Mouse (Mus musculus): ENCODE measurements at regions not wholly inside any gene's neighbourhood (a gene's known extent, or its start where the extent isn't known, plus 50 kb on each side); places are given as distances from the start of the nearest gene placed in this dataset.
"Not testable (repeated sequence)": the region's sequence is repeated elsewhere in the genome, so short reads cannot be mapped to it uniquely, and the experiment has no call there.

DNA sequence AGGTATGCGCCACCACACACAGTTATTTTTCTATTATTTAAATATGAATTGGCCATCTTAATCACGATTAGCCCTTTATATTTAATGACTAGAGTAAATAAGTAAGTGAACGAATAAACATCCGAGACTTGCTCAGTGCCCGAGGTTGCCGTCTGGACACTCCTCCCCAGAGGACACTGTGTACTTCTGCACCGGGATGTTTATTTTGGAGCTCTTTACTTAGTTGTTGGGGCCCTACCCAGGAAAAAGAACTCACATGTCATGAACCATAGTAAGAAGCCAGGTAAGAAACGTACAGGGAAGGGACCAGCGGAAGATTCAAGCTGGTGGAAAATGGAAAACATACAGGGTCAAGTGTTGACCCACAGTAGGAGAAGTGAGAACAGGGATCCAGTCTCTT lies 89.0 kb downstream of the Akr1d1 start:
- DNase-seq (ENCODE audit: low read depth, low spot score) = no peak

DNA sequence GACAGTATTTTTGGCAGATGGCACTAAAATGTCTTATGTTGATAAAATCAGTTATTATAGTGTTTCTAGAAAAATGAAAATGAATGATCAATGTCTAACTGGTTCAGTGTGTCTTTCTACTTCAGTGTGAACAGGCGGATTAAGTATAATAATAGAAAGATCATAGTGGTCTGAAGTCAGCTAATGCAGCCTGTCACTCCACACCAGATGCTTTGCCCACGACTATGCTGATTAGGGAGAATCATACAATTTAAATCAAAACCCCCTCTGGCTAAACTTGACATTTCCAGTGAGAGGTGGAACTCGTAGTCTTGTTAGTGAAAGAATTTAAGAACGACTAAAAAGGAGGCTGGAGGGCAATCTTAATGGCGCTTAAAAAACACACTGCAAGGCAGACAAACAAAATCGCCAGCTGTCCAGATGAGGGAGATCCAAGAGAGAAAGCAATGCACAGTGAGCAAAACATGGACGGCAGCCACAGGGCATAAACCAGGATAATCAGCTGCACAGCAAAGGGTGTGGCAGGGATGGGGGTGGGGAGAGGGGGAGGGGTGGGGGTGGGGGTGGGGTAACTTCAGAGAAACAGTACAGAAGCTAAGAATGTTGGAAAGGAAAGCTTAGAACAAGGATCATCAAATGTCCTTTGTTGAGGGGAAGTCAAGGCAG lies 91.5 kb downstream of the Akr1d1 start:
- DNase-seq (ENCODE audit: low read depth, low spot score) = no peak

DNA sequence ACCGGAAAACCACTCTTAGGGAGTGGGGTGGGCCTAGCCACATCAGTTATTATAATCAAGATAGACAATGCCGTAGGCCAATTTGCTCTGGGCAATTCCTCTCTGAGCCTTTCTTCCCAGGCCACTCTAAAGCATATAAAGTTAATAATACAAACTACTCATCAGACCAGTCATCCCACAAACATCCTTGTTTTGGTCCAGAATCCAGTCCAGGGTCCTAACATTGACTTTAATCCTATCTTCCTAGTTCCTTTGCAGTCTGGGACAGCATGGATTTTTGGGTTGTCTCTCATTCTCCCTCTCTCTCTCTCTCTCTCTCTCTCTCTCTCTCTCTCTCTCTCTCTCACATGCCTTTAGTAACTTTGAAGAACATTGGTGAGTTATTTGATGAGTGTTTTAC lies 92.3 kb downstream of the Akr1d1 start:
- no peak for DNase-seq (ENCODE audit: low read depth, low spot score)

DNA sequence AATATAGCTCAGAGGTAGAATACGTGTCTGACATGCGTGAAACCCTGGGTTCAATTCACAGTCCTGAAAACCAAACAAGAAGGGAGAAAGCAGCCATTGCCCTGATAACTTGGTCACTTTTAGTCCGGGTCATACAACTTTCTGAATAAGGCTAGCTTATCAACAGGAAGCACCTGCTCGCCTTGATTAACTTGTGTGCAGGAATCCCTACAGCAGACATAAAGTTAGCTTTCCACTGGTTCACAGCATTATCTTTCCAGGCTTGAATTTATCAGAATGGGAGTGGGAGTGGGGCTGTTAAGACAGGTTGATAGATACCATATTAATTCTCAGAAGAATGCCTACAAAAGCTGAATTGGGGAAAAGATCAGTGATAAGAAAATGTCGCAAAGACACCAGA lies 97.2 kb downstream of the Akr1d1 start:
- no peak for DNase-seq (ENCODE audit: low read depth, low spot score)

DNA sequence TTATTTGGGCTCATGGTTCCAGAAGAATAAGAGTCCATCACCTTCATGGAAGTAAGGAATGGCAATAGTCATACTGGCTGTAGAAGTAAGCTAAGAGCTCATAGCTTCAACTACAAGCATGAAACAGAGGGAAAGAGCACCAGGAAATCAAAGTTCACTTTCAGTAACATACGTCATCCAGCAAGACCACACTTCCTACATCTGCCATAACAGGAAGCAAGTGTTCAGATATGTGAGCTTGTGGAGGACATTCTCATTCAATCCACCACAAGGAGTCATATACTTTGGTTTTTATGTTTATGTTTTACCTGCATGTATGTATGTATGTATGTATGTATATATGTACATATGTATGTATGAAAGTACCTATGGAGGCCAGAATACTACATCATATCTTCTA lies 104.0 kb downstream of the Akr1d1 start:
- no peak for DNase-seq (ENCODE audit: low read depth, low spot score)

DNA sequence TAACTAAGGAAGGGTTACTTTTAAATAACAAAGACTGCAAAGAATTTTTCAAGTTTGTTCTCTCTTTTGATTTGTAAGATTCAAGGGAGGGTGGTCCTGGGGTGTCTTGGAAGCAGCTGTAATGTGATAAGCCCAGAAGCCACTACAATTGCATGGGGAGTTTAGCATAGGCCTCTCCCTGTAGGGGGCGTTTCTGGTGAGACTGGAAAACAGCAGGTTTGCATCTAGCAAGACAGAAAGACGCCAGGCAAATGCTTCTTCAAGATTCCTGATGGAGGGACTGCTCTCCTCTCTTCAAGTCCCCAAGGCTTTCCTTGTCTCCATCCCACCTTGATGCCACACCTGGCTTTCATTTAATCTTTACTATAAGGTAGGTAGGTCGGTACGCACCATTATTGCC lies 112.1 kb downstream of the Akr1d1 start:
- DNase-seq (ENCODE audit: low read depth, low spot score) = no peak

DNA sequence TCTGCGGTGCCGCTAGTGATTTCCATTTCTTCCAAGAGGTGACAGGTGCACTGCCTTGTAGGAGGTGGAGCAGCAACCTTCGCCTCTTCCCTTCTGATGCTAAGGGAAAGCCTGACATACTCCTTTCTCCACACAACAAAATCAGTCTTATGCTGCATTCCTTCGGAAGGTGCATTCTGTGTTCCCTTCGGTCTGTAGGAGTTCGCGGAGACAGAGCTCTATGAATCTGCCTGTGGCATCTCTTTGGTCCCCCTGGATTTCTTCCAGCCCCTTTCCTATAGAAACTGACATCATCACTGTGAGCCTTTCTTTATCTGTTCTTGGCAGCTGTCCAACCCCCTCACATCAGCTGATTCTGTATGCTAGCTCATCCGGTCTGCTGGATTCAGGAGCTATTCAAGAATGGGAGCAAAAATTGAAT lies 112.7 kb downstream of the Akr1d1 start:
- no peak for DNase-seq (ENCODE audit: low read depth, low spot score)

DNA sequence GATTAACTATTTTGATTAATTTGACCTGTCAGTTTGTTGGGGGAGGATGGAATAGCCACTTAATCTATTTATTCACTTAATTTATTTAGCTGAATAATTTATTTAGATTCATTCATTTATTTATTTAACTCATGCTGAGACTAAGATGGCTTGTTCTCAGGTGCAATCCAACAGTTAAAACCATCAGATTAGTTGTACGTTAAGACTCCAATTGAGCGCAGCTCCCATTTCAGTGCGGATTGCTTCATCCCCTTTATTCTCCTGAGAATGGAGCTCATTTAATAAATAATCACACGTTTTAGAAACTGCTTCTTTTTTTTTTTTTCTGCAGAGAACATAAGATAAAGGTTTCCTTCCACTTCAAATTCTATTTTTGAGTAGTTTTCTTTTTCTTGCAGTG lies 113.2 kb downstream of the Akr1d1 start:
- no peak for DNase-seq (ENCODE audit: low read depth, low spot score)

DNA sequence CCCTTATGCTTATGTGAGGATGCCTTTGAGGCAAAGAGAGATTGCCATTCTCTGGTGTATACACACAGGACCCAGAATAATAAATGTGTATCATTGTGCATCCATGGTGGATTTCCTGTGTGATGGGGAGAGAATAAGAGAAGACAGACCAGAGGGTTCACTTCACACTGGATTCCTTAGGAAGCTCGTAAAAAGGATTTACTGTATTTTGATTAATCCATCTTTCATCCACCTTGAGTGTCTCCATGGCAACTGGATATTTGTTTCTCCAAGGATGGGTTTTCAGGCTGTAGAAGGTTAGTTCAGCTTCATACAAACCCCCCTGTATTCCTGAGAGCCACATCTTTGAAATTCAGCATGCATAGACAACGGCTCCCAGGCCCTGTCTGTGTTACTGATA lies 113.7 kb downstream of the Akr1d1 start:
- no peak for DNase-seq (ENCODE audit: low read depth, low spot score)

DNA sequence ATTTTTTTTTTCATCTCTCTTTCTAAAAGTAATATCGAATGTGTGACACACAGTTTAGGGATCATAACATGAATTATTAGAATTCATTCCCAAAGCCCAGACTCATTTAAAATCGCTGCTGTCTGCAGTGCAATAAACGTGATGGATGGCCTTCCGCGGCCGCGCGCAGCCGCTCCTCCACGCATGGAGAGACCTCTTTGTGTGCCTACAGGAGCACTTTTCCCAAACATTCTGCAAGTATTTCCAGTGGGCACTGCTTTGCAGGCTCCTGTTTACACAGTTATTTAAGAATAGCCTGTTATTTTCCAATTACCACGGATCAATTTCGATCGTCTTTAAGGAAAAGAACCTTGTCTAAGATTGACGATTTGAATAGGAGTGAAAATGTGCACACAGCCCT lies 115.6 kb downstream of the Akr1d1 start:
- no peak for DNase-seq (ENCODE audit: low read depth, low spot score)

DNA sequence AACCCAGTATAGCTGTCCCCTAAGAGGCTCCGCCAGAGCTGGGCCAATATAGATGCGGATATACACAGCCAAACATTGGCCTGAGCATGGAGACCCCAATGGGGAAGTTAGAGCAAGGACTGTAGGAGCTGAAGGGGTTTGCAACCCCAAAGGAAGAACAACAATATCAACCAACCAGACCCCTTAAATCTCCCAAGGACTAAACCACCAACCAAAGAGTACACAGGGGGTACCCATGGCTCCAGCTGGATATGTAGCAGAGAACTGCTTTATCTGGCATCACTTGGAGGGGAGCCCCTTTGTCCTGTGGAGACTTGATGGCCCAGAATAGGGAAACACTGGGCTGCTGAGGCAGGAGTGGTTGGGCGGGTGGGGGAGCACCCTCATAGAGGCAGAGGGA lies 127.3 kb downstream of the Akr1d1 start:
- DNase-seq (ENCODE audit: low read depth, low spot score) = not testable (repeated sequence)

DNA sequence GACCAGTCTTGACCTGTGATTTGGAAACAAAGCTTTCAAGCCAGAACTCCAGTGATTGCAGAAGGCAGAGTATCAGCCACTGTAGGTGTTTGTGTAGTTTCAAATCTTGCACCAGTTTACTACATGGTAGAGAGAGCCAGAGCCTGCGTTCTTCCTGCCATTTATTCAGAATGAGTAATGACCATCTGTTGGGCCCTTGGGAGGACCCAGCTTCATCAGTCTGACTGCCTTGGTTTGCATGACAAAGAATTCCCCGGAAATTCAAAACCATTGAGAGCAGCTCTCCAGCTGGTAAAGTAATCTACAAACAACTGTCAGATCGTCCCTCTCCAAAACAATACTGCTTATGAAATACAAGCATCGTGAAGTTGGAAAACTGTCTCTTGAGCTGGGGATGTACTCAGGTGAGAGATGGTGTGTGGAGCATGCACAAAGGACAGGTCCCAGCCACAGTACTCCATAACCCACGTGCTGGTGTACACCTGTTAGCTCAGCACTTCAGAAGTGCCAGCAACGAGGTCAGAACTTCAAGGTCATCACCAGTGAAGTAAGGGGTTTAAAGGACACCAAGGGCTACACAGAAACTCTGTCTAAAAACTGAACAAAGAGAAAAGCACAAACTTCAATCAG lies 128.2 kb downstream of the Akr1d1 start:
- DNase-seq (ENCODE audit: low read depth, low spot score) = no peak

DNA sequence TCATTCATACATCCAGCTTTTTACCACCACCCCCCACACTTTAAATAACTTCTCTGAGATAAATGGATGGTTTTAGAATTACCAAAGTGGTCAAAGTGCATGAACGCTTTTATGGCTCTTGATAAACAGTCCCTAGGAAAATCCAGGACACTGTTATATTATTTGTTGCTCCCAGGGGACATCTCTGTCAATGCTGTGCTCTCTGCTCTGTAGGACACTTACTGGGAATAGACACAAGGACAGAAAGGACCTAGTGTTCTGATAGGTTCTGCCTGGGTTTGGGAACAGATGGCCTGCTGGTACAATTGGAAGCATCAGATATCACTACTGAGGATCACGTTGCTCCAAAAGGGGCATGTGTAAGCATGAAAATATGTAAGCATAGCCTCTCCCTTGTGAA lies 132.8 kb downstream of the Akr1d1 start:
- no peak for DNase-seq (ENCODE audit: low read depth, low spot score)

DNA sequence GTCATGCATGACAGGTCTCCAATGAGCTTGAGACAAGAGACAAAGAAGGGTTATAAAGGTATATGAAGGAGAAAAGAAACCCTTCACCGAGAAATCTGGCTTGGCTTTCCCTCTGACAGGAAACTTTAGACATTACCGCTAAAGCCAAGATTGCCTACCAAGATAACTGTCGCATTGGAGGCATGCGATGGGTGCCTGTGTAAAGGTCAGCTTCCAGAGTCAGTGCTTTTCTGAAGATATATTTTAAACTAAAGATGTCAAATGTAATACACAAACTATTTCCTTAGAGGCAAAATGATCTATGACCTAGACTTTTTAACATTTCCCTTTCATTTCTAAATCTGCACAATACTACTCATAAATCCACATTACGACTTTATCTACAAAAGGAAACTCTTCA lies 135.6 kb downstream of the Akr1d1 start:
- DNase-seq (ENCODE audit: low read depth, low spot score) = no peak

DNA sequence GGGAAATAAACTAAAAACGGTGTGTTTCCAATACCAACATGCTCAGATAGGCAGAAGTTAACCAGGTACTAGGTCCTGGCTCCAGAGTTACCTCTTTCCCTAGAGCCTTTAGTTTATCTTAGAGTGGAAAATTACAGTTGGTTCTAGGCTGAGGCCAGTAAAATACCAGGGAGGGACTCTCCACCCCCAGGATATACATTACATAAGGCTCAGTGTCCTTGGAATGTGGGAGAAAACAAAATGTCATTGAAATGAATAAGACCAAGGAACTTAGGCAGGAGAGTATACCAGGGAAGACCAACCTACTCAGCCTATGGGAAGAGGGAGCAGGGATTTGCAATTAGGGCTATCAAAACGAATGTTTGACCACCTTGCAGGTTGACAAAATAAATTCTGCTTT lies 139.4 kb downstream of the Akr1d1 start:
- DNase-seq (ENCODE audit: low read depth, low spot score) = no peak

DNA sequence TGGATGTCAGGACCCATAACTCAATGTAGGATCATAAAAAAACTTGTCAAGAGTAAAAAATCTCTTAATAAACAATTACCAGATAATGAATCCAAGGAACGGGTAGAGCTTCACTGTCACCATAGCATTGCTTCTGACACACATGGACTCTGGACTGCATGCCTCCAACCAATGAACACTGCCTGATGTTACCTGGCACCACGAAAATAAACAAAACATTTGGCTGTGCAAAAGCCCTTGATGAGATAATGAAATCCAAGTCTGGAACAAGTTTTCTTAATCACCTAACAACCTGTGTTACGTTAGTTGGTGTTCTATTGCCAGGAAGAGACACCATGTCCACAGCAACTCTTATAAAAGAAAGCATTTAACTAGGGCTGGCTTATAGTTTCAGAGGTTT lies 140.7 kb downstream of the Akr1d1 start:
- no peak for DNase-seq (ENCODE audit: low read depth, low spot score)

DNA sequence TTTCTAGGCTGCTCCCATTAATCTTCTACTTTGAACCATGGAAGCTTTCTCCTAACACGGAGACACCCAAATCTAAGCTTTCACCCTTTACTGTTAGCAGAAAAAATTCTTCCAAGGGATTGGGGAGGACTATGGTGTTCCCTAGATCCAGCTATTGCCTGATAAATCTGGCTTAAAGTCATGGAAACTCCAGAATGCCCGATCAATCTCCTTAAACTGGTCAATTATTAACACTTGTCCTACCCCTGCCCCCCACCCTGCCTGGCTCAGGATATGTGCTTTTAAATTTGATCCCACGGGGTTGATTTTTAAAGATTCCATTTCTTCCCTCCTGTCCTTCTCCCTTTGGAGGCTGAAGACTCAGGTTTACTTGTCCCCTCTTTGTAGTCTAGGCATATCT lies 149.9 kb downstream of the Akr1d1 start:
- DNase-seq (ENCODE audit: low read depth, low spot score) = no peak

DNA sequence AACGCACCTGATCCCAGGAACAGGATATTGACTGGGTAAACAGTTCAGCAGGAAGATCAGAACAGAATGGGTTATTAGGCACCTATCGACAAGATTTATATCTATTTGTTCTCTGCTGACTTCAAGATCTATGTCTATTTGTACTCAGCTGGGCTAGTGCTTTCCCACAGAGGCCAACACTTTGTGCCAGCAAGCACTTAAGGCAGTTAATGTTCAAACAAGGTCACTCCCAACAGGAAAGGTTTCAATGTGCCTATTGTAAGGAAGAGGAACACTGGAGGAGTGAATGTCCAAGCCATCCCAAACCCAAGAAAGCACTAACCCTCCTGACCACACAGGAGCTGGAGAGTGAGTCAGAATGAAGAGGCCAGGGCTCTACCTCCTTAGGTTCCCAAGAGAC lies 151.4 kb downstream of the Akr1d1 start:
- not testable (repeated sequence) for DNase-seq (ENCODE audit: low read depth, low spot score)

DNA sequence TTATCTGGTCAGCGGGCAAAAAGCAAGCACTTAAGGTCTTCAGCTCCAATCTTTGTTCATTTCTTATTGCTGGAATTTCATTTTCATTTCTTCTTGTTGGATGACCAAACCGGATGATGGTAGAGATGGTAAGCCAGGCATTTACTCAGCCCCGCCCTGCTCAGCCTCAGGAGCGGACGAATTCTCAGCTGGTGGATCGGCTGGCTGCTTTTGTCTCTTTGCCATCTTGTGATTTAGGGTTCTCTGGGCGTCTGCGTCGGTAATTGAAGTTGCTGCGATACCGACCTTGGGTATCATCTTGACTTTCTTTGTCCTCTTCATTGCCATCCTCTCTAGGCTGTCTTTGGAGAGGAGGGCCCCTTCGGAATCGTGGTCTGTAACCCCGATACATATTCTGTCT lies 156.1 kb downstream of the Akr1d1 start:
- DNase-seq (ENCODE audit: low read depth, low spot score) = no peak

DNA sequence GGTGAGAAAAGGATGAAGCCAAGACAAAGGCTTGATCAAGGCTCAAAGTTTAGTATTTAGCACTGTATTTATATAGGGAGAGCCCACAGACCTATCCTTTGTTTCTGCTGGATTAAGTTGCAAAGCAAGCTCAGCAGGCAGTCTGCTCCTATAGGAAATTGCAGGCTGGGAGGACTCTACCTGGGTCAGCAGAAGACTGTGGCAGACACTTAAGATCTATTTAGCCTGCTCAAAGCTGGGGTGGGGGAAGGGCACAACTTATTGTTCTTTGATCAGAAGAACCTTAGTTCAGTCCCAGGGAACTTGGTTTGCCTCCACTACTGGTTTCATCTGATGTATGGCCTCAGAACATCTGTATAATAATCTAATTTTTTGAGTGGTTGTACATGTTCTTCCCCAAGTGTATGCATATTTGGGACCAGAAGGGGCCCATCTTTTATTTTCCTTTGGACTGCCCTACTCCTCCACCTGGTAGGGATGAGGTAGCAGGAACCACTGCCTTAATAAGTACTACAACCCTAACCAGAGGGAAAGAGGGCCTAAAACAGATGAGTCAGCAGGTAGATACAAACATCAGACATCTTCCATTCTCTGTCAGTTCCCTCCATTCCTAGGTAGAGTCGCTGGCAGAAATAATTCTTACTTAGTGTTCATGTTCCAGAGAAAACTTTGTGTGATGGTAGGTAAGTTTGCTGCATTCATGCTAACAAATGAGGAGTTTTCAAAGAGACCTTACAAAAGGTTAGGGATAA lies 159.1 kb downstream of the Akr1d1 start:
- no peak for DNase-seq (ENCODE audit: low read depth, low spot score)

DNA sequence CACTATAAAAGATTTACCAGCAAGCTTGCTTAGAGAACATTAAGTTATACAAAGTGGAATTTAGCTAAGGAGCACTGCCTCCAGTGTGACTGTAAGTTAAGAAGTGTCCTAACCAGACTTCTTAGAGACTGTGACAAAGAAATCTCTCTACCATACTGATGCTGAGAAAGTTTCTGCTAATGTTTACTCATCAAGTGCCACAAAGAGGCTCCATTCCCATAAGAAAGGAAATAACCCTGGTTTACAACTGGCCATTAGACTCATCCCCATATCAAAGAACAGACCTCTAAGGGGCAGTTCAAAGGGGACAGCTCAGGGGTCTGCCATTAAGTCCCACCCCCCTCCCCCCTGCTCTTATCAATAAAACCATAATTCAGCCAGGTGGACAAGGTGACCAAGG lies 159.7 kb downstream of the Akr1d1 start:
- no peak for DNase-seq (ENCODE audit: low read depth, low spot score)

DNA sequence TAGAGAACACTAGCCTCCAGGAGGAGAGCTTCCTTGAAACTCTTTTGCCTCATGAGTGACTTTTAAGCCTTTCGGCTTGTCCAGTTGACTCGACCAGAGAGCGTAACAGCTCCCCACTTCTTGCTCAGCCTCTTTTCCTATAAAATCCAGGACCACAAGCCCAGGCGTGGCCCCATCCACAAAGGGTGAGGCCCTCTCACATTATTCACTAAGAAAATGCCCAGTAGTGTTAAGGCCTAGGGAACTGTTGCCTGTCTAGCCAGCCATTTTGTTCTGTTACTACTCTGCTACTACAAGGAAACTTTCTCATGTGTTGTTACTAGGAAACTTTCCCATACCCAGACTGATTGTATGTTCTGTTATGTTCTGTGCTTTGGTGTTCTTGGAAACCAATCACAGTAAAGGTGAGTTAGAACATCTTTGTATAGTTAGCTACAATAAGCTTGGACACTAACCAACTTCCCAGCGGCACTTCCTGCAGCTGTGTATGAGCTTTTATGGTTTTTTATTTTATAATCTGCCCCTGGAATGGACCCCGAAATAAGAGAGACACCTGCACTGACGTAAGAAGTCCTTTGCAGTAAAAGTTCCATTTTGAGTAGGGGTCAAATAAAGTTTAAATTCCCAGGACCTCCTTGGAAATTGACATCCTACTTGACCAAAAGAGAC lies 162.1 kb downstream of the Akr1d1 start:
- no peak for DNase-seq (ENCODE audit: low read depth, low spot score)

DNA sequence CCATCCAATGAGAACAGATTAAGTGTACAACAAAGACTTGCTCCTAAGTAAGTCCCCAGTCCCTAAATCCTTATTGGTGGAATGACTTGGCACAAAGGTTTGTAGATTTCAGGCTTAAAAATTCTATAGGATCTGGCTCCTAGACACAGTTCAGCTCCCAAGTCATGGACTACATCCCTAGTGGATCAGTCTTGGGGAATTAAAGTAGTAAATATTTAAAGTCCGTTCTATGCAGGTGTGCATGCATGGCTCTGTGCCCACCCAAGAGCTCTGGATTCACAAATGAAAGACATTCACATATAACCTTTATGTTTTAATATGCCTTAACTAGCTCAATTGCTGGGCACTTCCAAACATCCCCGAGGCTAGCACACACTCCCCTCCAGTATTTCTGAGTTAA lies 162.8 kb downstream of the Akr1d1 start:
- DNase-seq (ENCODE audit: low read depth, low spot score) = no peak
